Mouse (Mus musculus) subcutaneous adipose tissue, adult 2 months (tissue): ENCODE data around the gene Ccl25. TPM values are rescaled to one million over a fixed set of nuclear protein-coding genes. Genes with fewer than 3 reads are reported as not detected.

Experiments
- polyA plus RNA-seq: library from polyadenylated mRNA; depleted of rRNA; stranded (reverse); fragments of >200 nt; gene quantifications from 2 replicates; pipeline ENCODE4 v1.2.3, GENCODE M21; 2012; ENCODE audit warnings: low replicate concordance; rRNA removed

The Ccl25 gene
- 4.7 and 5.5 TPM in 2 replicates for polyA plus RNA-seq

DNA sequence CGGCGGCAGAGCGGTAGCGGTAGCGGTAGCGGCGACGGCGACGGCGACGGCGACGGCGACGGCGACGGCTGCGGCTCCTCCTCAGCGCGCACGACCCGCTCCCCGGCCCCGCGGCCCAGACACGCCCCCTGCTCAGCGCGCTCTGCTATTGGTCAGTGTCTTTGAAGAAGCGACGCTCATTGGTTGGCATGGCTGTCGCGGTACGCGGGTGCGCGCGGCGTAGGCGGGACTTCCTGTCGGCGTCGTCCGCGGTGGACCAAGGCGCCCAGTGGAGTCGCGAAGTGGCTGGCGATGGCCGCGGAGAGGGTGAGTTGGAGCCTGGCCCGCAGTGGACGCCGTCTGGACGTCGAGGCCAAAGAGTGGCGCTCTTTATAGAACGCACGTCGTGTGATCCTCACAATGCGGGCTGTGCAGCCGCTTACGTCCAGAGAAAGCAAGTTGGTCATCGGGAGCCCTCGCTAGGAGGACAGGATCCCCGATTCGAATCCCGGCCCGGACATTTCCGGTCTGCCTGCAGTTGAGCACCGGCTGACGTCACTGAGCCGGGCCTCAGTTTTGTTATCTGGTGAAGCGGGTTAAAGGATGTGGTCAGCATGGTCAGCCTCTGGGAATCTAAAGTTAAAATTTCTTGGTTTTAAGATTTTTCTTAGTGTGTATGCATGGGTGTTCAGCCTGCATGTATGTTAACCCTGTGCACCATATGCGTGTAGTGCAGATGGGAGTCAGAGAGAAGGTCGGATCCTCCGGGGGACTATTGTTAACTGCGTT is at the start of gene Ccl25, which contains the start of gene Elavl1:
TSS of gene Ccl25 (plus strand) at position 228 of the 768 bp plus-strand sequence.
TSS of gene Elavl1 (minus strand) at position 431 of the 768 bp plus-strand sequence.

DNA sequence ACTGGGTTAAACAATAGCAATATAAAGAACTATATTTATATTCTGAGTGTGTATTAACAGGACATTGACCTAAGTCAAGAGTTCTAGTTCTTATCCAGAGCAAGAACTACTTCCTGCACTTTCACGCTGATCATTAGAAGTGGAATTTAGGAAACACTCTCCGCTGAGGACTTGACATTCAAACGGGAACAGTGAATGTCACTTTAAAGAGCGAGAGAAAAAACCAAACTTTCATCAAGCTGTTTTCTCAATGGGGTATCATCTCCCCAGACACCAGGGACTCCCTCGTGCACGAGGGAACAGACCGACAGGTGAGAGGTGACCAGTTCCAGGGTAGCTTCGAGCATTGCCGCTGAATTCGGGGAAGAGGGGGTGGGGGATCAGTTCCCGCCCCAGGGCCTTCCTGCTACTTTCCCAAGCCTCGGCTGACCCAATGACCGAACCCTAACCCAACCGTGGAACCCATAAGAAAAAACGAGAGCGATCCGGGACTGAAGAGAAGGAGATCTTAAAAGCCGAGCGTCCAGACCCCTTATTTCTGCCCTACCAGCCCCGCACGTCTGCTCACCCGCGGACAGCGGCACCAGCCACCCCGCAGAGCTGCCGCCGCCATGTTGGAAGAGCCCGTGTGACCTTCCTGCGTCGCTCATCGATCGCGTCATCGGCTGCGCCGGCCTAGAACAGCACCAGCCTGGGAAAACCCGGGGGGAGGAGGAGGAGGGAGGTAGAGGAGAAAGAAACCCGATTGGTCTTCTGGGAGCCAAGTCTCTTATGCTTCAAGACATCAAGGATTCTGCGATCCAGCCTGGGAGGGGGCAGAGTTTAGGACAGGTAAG is 49.5 kb upstream of the Ccl25 start, which contains the start of gene Timm44:
TSS of gene Timm44 (minus strand) at position 639 of the 836 bp plus-strand sequence.

Other genes with a start within 250 kb of the Ccl25 start
- 40.2 and 44.0 TPM in 2 replicates for gene Cd209f, start 219.4 kb upstream of the Ccl25 start, polyA plus RNA-seq
- 29.4 and 31.4 TPM in 2 replicates for gene Cd209g, start 191.1 kb upstream of the Ccl25 start, polyA plus RNA-seq
- gene Evi5l, start 158.6 kb upstream of the Ccl25 start, polyA plus RNA-seq, result 36.9 and 46.0 TPM in 2 replicates
- 0.10 and 0.60 TPM in 2 replicates for gene Prr36, start 107.8 kb upstream of the Ccl25 start, polyA plus RNA-seq
- gene Lrrc8e, start 98.4 kb upstream of the Ccl25 start, polyA plus RNA-seq, result 0.06 and 3.7 TPM in 2 replicates
- 36.9 and 52.9 TPM in 2 replicates for gene Map2k7, start 86.5 kb upstream of the Ccl25 start, polyA plus RNA-seq
- 2.6 and 4.2 TPM in 2 replicates for gene Gm49320, start 86.3 kb upstream of the Ccl25 start, polyA plus RNA-seq
- gene Tgfbr3l, start 77.0 kb upstream of the Ccl25 start, polyA plus RNA-seq, result 19.0 and 49.3 TPM in 2 replicates
- gene Snapc2, start 72.1 kb upstream of the Ccl25 start, polyA plus RNA-seq, result 36.6 and 80.9 TPM in 2 replicates
- 11.7 and 195 TPM in 2 replicates for gene Ctxn1, start 65.9 kb upstream of the Ccl25 start, polyA plus RNA-seq
- gene Timm44, start 49.3 kb upstream of the Ccl25 start, polyA plus RNA-seq, result 92.2 and 103 TPM in 2 replicates
- gene Elavl1, start 203 bp downstream of the Ccl25 start, polyA plus RNA-seq, result 44.7 and 52.6 TPM in 2 replicates
- gene Cers4, start 167.8 kb downstream of the Ccl25 start, polyA plus RNA-seq, result 73.1 and 75.8 TPM in 2 replicates